Mouse (Mus musculus): Measurements from ENCODE around the gene Brca1.
"Not testable (repeated sequence)": the region's sequence is repeated elsewhere in the genome, so short reads cannot be mapped to it uniquely, and the experiment has no call there.

Brca1 gene

DNA sequence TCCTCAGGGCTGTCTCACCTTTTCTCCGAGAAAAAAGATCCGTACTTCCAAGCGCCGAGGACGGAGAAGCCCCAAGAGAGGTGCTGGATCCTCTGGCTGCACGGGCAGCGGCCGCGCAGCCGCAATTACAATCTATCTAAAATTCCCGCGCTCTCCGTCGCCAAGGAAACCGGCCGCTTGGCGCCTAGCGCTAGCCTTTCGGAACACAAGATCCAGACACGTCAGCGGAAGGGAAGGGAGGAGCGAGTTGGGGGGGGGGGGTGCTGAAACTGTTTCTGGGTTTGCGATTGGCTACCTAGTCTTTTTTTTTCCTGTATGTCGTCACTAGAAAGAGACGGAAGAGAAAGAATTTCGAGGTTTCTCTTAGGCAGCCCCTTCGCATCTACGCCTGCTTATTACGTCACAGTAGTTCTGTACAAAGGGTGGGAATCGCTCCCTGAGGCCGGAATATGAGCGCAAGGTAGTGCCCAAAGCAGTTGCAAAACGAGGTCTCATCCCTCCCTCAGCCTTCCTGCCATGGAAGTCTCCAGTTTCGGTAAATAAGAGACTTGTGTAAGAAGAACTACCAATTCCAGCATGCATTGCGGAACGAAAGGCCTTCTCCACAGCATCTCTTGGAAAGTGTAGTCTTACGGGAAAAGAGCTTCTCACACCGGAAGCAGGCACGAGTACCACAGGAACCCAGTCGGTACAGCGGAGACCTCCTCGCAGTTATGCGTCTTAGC, at the start of gene Brca1, which contains the start of gene Nbr1:
Gene Brca1, minus strand, starts transcription at position 205 of the 725 bp plus-strand sequence.
Gene Nbr1, plus strand, starts transcription at position 399 of the 725 bp plus-strand sequence.
- peak; percentile 92 to 94 for DNase-seq (ENCODE audit: low spot score in 2 of 2)

DNA sequence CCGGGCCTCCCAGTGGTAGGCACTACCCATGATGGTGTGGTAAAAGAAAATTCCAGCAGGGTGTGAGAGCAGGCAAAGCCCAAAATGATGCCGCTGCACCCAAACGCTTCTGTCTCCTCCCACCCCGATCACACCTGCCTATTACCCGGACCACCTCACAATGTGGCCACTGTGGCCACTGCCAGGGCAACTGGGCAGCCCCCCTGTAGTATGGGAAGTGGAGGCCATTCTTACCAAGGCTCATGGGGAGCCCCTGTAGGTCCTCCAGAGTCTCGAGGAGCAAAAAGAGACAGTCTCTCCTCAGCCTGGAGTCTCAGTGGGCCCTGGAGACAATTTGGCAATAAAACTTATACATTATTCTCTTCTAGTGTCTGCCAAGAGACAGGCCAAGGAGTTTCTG, 47.4 kb upstream of the Brca1 start, which contains the start of gene Gm11634:
Gene Gm11634, minus strand, starts transcription at position 101 of the 400 bp plus-strand sequence.
- DNase-seq (ENCODE audit: low spot score in 2 of 2): no peak

DNA sequence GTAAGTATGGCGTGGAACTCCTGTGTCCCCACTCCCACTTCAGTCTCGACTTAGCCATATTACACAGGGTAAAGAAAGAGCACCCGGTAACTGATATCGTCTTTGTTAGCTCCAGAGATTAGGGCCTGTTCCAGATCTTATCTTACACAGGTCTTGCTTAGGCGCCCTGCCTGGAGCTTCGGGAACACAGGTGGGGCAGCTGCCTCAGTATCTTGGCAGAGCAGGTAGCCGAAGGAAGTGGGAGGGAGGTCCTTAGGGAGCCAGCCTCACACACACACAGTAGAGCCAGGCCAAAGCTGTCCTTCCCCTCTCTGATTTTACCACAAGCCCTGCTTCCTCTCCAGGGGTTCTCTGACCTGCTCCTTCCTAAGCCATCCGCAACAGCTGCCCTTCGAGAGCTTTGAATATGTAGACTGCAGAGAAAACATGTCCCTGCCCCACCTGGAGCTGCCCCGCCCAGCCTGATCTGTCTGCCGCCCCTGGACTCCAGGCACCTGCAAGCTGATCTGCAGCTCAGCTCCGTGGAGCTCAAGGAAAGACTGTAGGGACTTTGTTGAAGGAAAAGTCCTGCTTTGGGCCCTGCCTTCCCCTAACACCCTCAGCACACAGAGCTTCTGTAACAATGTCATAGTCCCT, 38.4 kb upstream of the Brca1 start:
- DNase-seq (ENCODE audit: low spot score in 2 of 2): no peak

DNA sequence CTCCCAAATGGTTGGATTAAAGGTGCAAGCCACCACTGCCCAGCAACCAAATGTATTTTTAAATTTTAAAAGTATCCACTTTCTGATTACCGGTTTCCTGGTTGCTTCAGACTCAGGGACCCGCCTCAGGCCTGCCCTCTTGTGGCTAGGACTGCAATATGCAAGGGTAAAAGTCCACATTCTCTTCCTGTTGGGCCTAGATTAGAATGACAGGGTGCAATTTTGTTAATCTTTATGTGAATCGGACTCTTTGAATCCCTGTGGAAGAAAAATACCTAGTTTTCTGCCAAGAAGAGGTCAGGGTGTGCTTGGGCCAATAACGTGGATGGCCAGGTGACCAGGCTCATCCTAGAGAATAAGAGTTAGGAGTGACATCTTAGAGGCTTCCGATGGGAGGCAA, 37.7 kb upstream of the Brca1 start:
- peak; percentile 45 to 64 for DNase-seq (ENCODE audit: low spot score in 2 of 2)

DNA sequence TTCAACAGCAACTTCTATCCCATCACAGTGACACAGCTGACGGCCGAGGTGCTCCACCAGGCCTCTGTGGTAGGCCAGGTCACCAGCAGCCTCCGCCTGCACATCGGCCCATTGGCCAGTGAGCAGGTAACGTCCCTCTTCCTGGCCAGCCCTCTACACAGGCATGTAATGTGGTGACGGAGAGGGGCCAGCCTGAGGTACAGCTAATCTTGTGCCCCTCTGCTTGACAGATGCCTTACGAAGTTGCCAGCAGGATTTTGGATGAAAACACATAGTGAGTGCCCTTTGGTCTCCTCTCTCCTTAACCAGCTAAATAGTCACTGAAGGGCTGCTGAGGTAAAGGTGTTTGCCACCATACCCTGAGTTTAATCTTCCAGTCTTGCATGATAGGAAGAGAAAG, 37.1 kb upstream of the Brca1 start:
- no peak for DNase-seq (ENCODE audit: low spot score in 2 of 2)

DNA sequence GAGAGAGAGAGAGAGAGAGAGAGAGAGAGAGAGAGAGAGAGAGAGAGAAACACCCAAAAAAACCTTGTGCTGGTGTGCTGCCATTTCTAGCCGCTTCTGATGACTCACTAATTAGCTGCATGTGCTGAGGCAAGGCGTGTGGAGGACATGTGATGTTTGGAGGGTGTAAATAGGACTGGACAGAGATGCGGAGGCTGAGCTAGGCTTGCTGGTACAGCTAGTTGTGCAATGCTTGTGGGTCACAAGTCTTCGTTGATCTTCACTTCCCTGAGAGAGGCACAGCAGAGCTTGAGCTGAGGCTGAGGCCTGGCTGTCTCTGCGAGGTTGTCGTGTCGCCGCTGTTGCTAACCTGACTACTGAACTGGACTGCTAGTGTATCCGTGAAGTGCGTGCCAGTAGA, 35.9 kb upstream of the Brca1 start:
- DNase-seq (ENCODE audit: low spot score in 2 of 2): no peak

DNA sequence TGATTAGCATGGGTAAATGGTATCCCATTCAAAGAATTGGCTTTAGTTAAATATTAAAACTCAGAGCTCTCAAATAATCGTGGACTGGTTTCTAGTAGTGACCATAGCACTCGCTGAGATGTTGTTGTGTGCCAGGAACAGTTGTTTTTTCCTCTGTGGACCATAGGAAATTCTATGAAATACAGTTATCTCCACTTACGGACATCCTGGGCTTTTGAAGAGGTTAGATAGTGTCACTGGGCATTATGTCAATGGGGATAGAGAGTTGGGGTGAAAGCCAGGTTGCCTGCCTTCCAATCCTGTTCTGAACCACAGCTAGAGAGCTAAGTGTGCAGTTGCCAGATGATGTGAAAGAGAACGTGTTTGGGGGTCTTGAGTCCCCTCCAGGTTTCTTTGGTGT, 34.0 kb upstream of the Brca1 start:
- no peak for DNase-seq (ENCODE audit: low spot score in 2 of 2)

DNA sequence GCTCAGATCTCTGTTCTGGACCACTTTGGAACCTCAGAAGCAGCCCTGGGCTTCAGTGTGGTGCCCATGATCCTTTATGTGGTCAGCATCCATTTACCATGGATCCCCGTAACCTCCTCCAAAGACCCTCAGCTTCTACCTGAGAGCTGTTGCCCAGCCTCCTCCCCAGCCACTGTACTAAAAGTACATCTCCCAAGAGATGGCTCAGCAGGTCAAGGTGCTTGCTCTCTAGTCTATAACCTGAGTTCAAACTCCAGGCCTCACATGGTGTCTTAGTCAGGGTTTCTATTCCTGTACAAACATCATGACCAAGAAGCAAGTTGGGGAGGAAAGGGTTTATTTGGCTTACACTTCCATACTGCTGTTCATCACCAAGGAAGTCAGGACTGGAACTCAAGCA, 33.3 kb upstream of the Brca1 start:
- not testable (repeated sequence) for DNase-seq (ENCODE audit: low spot score in 2 of 2)

DNA sequence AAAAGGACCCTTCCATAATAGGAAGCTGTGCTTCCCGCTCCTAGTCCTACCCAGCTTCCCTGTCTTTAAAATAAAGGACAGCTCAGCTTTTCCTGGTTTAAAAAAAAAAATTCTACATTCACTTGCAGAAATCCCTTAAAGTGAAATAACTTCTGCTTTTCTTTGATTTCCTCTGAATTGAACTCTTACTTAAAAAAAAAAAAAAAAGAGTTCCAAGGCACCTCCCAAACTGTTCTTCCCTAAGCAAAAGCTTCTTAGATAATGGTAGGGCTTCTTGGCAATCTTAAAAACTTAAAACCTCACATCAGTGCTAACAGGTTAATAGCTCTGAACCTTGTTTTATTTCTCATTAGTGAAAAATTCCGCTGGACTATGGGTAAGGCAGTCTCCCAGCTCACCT, 31.4 kb upstream of the Brca1 start:
- DNase-seq (ENCODE audit: low spot score in 2 of 2): no peak

DNA sequence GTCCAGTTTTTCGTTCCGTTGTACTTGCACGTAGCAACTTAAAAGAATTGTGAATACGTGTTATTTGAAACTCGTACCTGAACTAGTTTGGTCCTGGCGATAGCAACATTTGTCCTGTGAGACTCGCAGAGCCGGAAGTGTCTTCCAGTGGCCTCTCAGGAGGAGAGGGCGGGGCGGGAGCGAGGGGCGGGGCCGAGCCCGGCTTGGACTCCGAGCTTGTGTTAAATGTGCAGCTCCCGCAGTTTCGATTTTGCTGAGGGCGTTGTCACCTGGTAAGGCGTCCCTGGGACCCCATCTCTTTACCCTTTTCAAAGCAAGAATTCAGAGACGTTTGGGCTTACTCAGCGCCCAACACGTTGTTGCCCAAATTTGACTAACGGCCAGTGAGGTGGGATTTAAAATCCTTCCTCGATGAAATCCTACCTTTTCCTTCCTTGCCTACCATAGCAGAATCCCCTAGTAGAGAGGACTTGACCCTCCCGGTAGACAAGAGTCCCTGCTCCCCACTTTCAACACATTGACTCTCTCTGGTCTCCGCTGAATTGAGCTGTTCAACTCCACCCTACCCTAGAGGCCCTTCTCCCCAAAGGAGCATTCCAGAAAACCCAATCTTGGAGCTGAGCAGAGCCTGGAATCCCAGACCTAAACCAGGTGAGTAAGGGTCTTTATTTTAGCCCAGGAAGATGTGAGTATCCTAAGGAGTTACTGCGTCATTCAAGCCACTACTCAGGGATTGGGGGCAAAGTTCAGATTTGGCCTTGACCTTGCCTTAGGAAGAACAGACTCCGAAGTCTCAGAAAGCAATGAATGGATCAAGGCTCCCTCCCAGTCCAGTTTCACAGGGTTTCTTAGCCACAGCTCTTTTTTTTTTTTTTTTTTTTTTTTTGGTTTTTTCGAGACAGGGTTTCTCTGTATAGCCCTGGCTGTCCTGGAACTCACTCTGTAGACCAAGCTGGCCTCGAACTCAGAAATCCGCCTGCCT, 30.6 kb upstream of the Brca1 start, which contains the start of gene Tmem106a:
Gene Tmem106a, plus strand, starts transcription at position 189 of the 982 bp plus-strand sequence.
- DNase-seq (ENCODE audit: low spot score in 2 of 2): peak; percentile 32 to 39

DNA sequence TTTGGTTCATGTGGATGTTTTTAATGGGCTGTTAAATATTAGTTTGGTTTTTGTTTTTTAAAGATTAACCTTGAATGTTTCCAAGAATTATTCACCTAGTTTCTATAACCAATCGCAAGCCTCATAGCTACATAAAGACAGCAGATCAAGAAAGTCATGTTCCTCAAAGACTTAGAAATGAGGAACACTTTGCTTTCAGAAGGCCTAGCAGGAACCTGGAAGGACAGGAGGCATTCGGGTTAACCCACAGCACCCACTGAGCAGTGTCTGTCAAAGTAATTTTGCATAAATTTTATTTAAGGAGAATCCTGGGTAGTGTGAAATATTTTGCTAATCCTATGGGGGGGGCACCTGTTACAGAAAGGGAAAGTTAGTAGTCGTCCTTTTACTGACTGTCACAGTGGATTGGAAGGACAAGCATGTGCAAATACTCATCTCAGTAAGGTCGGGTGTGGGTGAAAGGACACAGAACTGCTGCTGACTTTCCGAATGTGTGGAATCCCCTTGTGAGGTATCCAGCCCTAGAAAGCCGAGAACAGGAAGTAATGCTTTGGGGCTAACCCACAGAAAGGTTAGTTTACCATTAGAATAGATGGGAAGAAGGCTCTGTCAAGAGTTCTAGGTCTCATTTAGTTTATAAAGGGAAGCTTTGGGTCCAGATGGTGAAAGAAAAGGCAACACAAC, 29.5 kb upstream of the Brca1 start:
- DNase-seq (ENCODE audit: low spot score in 2 of 2): no peak

DNA sequence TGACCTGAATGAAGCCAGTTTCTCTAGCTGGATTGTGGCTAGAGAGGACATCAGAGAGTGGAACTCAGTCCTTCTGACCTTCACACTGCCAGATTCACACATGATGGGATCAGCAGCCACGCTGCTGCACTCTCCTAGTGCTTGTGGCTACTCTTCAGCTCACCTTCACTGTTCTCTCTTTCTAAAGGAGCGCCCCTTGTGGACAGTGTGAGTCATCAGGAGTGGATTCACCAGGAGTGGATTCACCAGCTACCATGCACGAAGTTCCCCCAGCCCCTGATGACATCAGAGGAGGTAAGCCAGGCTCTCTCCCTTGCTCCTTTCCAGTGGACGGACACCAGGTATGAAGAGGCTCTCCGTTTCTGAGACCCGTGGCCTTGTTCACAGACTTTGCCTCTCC, 24.4 kb upstream of the Brca1 start:
- no peak for DNase-seq (ENCODE audit: low spot score in 2 of 2)

DNA sequence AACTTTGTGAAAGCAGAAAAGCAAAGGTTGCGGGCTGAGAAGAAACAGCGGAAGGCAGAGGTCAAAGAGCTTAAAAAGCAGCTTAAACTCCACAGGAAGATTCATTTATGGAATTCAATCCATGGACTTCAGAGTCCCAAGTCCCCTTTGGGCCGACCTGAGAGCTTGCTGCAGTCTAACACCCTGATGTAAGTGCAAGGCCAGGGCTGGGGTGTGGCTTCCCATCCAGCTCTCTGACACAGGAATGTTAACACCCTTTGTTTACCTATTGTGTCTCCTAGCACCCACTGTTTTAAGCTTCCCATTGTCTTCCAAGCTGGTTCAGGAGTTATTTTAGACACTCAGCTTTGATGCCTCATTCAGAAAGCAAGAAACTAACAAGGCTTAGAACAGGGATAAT, 16.7 kb upstream of the Brca1 start:
- no peak for DNase-seq (ENCODE audit: low spot score in 2 of 2)

DNA sequence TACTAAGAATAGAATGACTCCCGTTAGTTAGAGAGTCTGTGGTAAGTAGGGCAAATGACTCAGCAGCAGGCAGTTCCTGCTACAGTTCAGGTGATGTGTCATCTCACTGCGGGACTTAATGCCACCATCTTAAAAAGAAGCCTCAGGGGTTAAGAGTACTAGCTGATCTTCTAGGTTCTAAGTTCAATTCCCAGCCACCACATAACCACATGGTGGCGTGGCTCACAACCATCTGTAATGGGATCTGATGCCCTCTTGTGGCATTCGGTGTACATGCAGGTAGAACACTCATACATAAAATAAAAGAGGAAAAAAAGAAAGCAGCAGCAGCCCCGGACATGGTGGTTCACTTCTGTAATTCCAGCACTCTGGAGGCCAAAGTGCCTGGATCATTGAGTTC, 10.6 kb upstream of the Brca1 start:
- peak; percentile 63 to 73 for DNase-seq (ENCODE audit: low spot score in 2 of 2)

DNA sequence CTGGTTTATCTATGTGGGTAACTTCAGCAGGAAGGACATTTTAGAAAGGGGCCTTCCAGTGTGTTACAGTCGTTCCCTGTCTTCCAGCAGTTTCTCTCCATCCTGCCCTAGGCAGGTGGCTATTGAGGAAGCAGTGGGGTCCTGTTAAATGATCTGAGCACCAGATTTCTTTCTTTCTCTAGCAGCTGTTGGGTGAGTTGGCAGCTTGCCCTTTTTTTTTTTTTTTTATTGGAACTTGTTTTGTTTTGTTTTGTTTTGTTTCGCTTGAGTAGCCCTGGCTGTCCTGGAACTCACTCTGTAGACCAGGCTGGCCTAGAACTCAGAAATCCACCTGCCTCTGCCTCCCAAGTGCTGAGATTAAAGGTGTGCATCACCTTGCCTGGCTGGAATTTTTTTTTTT, 5.2 kb upstream of the Brca1 start:
- no peak for DNase-seq (ENCODE audit: low spot score in 2 of 2)

DNA sequence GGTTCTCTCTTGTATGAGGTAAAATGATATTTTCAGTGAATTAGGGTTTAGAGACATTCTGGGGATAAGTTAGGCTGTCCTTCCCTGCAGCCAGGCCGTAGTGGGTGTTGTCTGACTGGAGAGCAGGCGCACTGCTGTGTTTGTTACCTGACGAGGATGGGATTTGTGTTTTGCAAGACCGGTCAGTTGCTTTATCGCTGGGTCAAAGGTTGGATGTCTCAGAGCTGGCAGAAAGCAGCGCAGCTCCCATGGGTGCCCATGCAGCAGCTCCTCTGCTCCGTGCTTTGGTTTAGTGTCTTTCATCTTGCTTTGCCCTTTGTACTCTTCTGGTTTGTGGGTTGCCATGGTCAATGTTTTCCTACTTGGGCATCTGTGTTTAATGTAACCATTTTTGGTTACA, 4.8 kb upstream of the Brca1 start:
- no peak for DNase-seq (ENCODE audit: low spot score in 2 of 2)

DNA sequence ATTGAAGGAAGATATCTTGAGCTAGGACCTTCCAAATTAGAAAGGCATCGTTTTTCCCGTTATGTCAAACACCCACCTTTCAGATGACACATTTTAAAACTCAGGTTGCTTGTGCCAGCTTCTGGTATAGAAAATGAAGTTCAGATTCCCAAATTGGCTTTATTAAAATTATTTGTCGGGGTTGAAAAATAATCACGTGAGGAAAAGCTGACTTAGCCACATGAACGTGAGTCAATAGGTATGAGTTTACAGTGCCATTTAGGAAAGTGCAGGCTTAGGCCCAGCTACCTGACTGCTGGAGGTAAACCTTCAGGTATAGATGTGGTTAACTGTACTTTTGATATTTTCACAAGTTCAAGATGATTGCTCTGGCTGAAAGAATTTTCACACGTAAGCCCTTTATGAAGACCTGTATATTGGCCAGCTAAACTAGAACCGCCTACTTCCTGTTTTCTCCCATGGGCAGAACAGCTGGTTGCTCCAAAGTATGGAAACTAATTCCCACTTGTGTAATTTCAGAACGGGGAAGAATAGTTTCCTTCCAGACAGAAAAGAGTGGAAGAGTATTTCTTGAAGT, 1.7 kb upstream of the Brca1 start:
- no peak for DNase-seq (ENCODE audit: low spot score in 2 of 2)

DNA sequence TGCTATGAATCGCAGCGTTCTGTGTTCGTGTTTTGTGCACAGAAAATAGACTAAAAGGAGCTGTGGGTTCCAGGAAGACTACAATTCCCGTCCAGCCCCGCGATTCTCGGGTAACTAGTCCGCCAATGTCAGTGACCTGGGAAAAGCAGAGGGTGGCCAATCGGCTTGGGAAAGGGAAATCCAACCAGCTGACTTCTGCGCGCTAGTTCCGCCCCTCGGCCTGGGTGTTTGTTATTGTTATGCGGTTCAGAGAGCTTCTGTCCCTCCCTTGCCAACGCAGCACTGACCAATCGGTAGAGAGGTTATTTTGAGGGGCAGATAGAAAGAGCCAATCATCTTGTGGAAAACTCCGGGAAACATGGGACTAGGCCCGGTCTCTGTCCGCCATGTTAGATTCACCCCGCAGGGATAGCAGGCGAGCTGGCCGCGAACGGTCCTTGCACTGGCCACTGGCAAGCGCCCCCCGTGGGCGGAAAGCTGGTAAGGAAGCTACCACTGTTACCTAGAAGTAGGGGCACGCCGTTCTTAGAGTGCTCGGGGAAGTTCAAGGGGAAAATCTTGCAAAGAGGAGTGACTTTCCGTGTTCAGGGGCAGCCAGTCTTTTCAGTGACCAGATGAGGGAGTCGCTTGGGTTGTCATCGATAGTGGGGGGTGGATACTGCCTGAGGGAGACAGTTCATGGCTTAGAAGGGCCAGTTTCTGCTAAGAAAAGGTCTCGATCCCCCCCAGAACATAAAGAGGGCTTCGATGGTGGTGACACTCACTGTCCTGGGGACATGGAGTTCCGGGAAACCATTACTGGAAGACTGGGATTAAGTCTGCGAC, 933 bp upstream of the Brca1 start:
- DNase-seq (ENCODE audit: low spot score in 2 of 2): peak; percentile 98 to 99

DNA sequence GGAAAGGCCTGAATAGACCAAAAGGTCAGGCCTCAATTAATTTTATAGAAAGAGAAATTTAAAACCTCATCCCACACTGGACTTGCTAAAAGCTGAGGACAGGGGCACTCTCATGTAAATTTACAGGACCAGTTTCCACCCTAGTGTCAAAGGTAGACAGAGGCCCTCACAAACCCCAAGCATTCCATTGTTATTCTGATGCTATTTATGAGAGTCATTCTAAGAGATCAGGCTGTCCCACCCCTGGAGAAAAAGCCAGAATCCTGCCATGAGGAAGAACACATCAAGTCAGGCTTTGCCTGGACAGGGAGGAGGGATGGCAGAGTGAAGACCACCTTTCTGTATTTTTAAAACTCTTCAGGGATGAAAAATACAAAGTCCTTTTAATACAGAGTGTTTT, 3.2 kb downstream of the Brca1 start:
- no peak for DNase-seq (ENCODE audit: low spot score in 2 of 2)

DNA sequence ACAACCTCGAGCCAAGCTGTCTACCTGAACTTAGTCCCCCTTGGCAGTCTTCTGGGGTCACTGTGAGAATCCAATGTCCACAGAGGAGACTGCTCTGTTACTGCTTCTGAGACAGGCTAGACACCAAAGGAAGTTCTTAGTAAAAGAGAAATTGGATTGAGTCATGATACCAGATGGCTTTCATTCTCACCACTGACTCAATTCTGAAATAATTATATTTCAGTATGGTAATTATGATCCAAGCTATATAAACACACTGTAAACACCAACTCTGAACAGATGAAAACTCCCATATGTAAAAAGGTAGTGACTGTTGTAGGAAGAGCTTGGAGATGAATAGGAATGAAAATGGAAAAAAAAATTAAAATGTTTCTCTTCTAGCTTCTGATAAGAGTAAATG, 7.6 kb downstream of the Brca1 start:
- DNase-seq (ENCODE audit: low spot score in 2 of 2): no peak
